Mouse (Mus musculus): ENCODE data around the gene 1190002N15Rik.

DNA sequence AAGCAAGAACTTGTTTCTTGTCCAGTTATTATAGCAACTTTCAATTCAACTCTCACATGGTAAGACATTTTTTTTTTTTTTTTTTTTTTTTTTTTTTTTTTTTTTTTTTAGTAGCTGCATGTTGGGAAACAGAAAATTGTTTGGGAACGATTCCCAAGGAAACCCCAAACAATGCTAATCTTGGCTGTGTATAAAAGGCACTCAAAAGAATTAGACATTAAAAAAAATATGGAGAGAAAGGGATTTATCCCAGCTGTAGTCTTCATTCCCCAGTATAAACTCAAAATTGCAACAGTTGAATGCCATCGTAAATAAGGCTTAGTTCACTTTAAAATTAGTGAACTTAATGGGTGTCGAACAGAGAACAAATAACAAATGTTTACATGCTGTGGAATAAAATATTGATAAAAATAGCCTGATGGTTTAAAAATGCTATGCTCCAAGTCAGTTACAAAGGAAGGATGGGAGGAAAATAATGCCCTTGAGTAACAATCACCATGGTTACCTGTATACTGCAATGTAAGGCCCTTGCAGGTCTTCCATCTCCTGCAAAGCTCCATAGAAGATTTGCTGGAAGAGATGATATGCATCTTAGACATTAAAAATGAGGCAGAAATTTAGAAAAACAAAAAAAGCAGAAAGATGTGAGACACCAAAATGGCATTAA lies 42.3 kb upstream of the 1190002N15Rik start:
- TF ChIP-seq CTCF (IDR thresholded peaks at IDR 0.05; ENCODE audit: low read depth, low read length): no peak
- no peak for TF ChIP-seq POLR2A (IDR thresholded peaks at IDR 0.05; ENCODE audit: borderline replicate concordance, low read depth, low read length)
